Mouse (Mus musculus): Measurements from ENCODE around the gene Pbx1. TPM values are rescaled to one million over a fixed set of nuclear protein-coding genes. Genes with fewer than 3 reads are reported as not detected.

Gene Pbx1
- total RNA-seq, 2 experiments from 2014 or later = 120 to 123 TPM

- no peak for TF ChIP-seq CTCF (conservative IDR thresholded peaks at IDR 0.05)
- Histone ChIP-seq H3K4me3 (no peak overlapping the region), H3K27ac (no peak overlapping the region)
- DNase-seq (ENCODE audit: low spot score in 2 of 2) = no peak
Observed at GRCm38 (mm10) chr1:168137890-168138289, 294.2 kb downstream of the Pbx1 start.

GRCm38 (mm10) chr1:168135545-168135944 is 296.5 kb downstream of the Pbx1 start:
- no peak overlapping the region for H3K27ac ChIP-seq
- TF ChIP-seq CTCF (conservative IDR thresholded peaks at IDR 0.05) = no peak
- no peak overlapping the region for H3K4me3 ChIP-seq
- DNase-seq (ENCODE audit: low spot score in 2 of 2) = no peak

- no peak for DNase-seq (ENCODE audit: low spot score in 2 of 2)
- no peak overlapping the region for H3K27ac ChIP-seq
- H3K4me3 ChIP-seq = no peak overlapping the region
- no peak for TF ChIP-seq CTCF (conservative IDR thresholded peaks at IDR 0.05)
Observed at GRCm38 (mm10) chr1:168133696-168134095, 298.4 kb downstream of the Pbx1 start.

- no peak overlapping the region for H3K4me3 ChIP-seq
- no peak for TF ChIP-seq CTCF (conservative IDR thresholded peaks at IDR 0.05)
- DNase-seq (ENCODE audit: low spot score in 2 of 2) = no peak
- H3K27ac ChIP-seq = no peak overlapping the region
Observed at GRCm38 (mm10) chr1:168128004-168128403, 304.1 kb downstream of the Pbx1 start.

GRCm38 (mm10) chr1:168124643-168125490 is 307.2 kb downstream of the Pbx1 start:
- Histone ChIP-seq H3K4me3 (no peak overlapping the region), H3K27ac (no peak overlapping the region)
- DNase-seq (ENCODE audit: low spot score in 2 of 2) = no peak
- no peak for TF ChIP-seq CTCF (conservative IDR thresholded peaks at IDR 0.05)

GRCm38 (mm10) chr1:168118077-168118476 is 314.0 kb downstream of the Pbx1 start:
- no peak overlapping the region for H3K4me3 ChIP-seq
- no peak for TF ChIP-seq CTCF (conservative IDR thresholded peaks at IDR 0.05)
- DNase-seq (ENCODE audit: low spot score in 2 of 2) = no peak
- no peak overlapping the region for H3K27ac ChIP-seq

GRCm38 (mm10) chr1:168117367-168117766 is 314.7 kb downstream of the Pbx1 start:
- TF ChIP-seq CTCF (conservative IDR thresholded peaks at IDR 0.05) = peak; percentile 51
- Histone ChIP-seq H3K4me3 (no peak overlapping the region), H3K27ac (no peak overlapping the region)
- DNase-seq (ENCODE audit: low spot score in 2 of 2) = no peak

GRCm38 (mm10) chr1:168109797-168110196 is 322.3 kb downstream of the Pbx1 start:
- no peak for TF ChIP-seq CTCF (conservative IDR thresholded peaks at IDR 0.05)
- no peak overlapping the region for H3K4me3 ChIP-seq
- no peak overlapping the region for H3K27ac ChIP-seq
- DNase-seq (ENCODE audit: low spot score in 2 of 2) = no peak

GRCm38 (mm10) chr1:168103821-168104220 is 328.2 kb downstream of the Pbx1 start:
- TF ChIP-seq CTCF (conservative IDR thresholded peaks at IDR 0.05) = no peak
- Histone ChIP-seq H3K27ac (no peak overlapping the region), H3K4me3 (no peak overlapping the region)
- no peak for DNase-seq (ENCODE audit: low spot score in 2 of 2)

- Histone ChIP-seq H3K4me3 (no peak overlapping the region), H3K27ac (no peak overlapping the region)
- no peak for TF ChIP-seq CTCF (conservative IDR thresholded peaks at IDR 0.05)
- no peak for DNase-seq (ENCODE audit: low spot score in 2 of 2)
Observed at GRCm38 (mm10) chr1:168101514-168101913, 330.6 kb downstream of the Pbx1 start.

- H3K27ac ChIP-seq = no peak overlapping the region
- no peak for DNase-seq (ENCODE audit: low spot score in 2 of 2)
- no peak overlapping the region for H3K4me3 ChIP-seq
- TF ChIP-seq CTCF (conservative IDR thresholded peaks at IDR 0.05) = no peak
Observed at GRCm38 (mm10) chr1:168098806-168099205, 333.3 kb downstream of the Pbx1 start.

- Histone ChIP-seq H3K27ac (no peak overlapping the region), H3K4me3 (no peak overlapping the region)
- DNase-seq (ENCODE audit: low spot score in 2 of 2) = no peak
- no peak for TF ChIP-seq CTCF (conservative IDR thresholded peaks at IDR 0.05)
Observed at GRCm38 (mm10) chr1:168094671-168095070, 337.4 kb downstream of the Pbx1 start.

- Histone ChIP-seq H3K27ac (no peak overlapping the region), H3K4me3 (no peak overlapping the region)
- TF ChIP-seq CTCF (conservative IDR thresholded peaks at IDR 0.05) = peak; percentile 72
- DNase-seq (ENCODE audit: low spot score in 2 of 2) = peak; percentile 29 to 41
Observed at GRCm38 (mm10) chr1:168093044-168093443, 339.0 kb downstream of the Pbx1 start.

GRCm38 (mm10) chr1:168091627-168092026 is 340.4 kb downstream of the Pbx1 start:
- H3K27ac ChIP-seq = no peak overlapping the region
- no peak for TF ChIP-seq CTCF (conservative IDR thresholded peaks at IDR 0.05)
- DNase-seq (ENCODE audit: low spot score in 2 of 2) = no peak
- no peak overlapping the region for H3K4me3 ChIP-seq
